Mouse (Mus musculus) cerebellum, adult 9-10 months (tissue): ENCODE measurements around the gene Gm49661.
A peak's percentile ranks its signal among the peaks of the same experiment; 100 is the strongest.

ENCODE experiments used
- DNase-seq: peaks from one replicate; pipeline ENCODE4 v3.0.0; 2022

Gm49661 gene

DNA sequence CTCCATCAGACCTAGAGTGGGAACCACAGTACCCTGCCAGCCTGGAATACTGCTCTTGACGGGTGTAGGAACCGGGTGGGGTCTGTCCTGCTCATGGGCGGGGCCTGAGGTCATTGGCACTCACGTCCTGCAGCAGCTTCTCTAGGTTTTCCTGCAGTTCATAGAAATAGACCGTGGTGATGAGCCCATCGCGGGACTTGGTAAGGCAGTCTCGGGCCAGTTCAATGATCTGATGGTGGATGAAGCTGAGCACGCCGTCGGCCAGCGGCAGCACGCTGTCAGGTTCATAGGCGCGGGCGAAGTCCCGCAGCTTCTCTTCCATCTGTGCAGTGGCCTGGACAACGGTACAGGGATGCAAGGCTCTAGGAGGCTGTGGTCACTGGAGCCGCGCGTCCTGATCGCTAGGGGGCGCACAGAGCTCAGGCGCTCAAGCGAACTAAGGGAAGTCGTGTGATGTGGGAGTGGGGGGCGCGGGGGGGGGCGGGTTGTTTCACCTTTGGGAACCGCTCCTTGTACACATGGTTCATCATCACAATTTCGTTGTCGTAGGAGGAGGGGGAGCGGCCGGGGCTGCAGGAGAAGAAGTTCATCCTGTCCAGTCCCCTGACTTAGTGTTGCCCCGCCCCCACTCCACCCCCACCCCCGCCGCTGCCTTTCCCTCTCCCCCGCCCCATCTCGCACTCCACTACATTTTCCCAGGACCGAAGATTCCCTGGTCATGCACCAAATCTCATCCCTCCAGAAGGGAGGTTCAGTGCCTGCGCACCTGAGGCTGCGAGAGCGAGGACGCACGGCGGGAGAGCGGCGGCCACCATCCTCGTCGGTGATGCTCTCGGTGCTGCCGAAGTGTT lies 40.6 kb downstream of the Gm49661 start:
- DNase-seq = peak; percentile 85

DNA sequence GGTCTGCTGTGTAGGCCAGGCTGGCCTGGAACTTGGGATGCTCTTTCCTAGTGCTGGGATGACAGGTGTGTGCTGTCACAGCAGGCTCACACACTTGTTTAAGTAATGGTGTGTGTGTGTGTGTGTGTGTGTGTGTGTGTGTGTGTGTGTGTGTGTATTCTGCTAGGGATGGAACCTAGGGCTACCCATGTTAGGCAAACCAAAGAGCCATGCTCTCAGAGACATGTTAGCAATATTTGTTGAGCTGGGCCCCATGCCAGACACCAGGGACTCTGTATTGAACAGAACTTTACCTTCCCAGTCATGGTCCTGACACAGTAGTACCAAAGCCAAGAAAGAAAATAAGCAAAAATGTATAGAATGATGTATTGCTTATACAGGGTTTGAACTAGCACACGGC lies 41.7 kb downstream of the Gm49661 start:
- no peak for DNase-seq

DNA sequence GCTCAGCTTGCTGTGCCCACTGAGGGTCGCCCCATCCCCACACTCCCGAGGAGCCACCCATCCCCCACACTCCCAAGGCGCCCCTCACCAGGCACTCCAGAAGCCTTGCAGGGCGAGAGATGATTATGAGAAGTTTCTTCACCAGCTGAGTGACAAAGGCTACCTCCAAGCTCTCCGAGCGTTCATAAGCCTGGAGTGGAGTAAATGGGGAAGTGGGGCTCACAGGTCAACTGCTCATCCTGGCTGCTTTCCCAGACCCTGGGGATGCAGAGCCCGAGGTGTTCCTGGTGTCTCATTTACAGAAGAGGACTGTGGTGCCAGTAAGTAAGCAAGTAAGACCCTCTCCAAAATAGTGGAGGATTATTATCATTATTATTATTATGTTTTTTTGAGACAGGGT lies 43.7 kb downstream of the Gm49661 start:
- DNase-seq = no peak

DNA sequence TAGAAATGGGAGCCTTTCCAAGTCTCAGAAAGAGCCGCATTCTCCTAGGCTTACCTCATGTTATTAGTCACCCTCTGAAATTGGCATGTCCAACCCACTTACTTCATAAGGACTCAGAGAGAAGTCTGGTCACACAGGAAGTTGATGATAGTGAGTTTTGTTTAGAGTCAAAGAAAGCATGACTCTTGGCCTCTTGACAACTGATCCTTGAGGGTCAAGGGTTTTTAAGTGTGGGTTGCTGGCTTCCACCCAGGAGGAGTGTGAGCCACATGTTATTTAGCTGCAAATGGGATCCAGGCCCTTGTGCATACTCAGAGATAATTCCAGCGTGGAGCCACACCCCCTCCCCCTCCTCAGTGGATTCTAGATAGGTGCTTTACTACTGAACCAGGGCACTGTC lies 47.6 kb downstream of the Gm49661 start:
- DNase-seq = no peak

DNA sequence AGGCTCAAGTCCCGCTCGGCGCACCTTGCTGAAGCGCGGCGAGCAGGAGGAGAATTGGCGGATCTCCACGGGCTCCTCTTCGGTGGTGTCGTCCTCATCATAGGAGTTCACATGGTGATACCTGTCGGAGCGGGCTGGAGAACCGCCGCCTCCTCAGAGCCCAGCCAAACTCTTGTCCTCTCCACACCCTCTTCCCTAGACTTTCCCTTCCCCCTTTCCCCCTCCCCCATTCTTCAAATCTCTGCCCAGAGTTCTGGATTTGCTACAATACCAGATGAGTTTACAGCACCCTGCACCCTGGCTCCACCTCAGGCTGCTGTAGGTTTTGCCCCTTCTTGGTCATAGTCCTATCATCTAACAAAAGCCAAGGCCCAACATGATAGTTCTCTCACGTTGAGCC lies 50.6 kb downstream of the Gm49661 start:
- DNase-seq = no peak

DNA sequence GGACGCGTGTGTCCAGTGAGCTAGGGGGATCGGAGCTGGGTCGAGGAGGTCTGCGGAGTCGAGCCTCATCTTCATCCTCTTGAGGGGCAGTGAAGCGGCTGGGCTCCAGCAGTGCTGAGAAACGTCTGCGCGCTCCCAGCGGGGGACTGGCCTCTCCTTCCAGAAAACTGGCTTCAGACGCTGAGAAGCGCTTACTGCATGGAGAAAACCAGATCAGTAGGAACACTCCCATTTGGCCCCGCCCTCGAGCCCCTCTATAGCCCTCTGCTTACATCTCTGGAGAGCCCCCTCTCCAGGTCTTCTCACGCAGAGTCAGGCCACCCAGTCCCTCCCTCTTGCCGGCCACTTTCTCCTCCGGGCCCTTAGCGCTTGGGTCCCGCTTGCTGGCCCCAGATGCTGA lies 51.5 kb downstream of the Gm49661 start:
- DNase-seq = no peak
